Comparison of ENCODE assay signal across 11 mouse cellular contexts in genomic region chr15:101320618-101321041, GRCm38 (mm10). TPM values are rescaled to one million over a fixed set of nuclear protein-coding genes. Genes with fewer than 3 reads are reported as not detected.
A peak's percentile ranks its signal among the peaks of the same experiment; 100 is the strongest.
DNase-seq lines count a peak whose midpoint lies in the region; ATAC-seq lines count a peak whose summit lies in the region.
"Had no signal": no experiment of that assay in that cellular context is flagged by ENCODE, and none has a peak within 500 bp of the region (broad histone marks: within the 10 kb centered on the region; RNA-seq: fewer than 3 reads in every experiment).

No protein-coding gene starts in this region.

- H3K27ac ChIP-seq in forebrain, embryonic 14.5 days (ENCODE audit: low read depth, low read length) = no peak overlapping the region
- no peak overlapping the region for H3K27ac ChIP-seq in midbrain, embryonic 13.5 days
- no peak overlapping the region for H3K27ac ChIP-seq in forebrain, embryonic 15.5 days (replicated peaks)

- no peak overlapping the region for H3K4me2 ChIP-seq in forebrain, embryonic 14.5 days (ENCODE audit: low read length)
- H3K4me2 ChIP-seq in midbrain, embryonic 13.5 days (replicated peaks) = no peak overlapping the region
- no peak overlapping the region for H3K4me2 ChIP-seq in forebrain, embryonic 15.5 days (replicated peaks)

- no peaks in the 10 kb centered on the region for H3K27me3 ChIP-seq in forebrain, embryonic 14.5 days (replicated peaks; ENCODE audit: control insufficient read depth, insufficient read depth, low read length)
- no peaks in the 10 kb centered on the region for H3K27me3 ChIP-seq in midbrain, embryonic 13.5 days
- H3K27me3 ChIP-seq in forebrain, embryonic 15.5 days = no peaks in the 10 kb centered on the region

- peak; percentile 53 for ATAC-seq in common myeloid progenitor, adult 5-6 weeks (replicated peaks; ENCODE audit: low read depth, poor library complexity, severe bottlenecking)
- ATAC-seq in forebrain, embryonic 14.5 days = no peak
- ATAC-seq in midbrain, embryonic 13.5 days = no peak
- ATAC-seq in forebrain, embryonic 15.5 days (replicated peaks) = no peak

- H3K4me3 ChIP-seq in forebrain, embryonic 14.5 days (ENCODE audit: low read depth, low read length) = no peak overlapping the region
- H3K4me3 ChIP-seq in midbrain, embryonic 13.5 days (replicated peaks) = no peak overlapping the region
- no peak overlapping the region for H3K4me3 ChIP-seq in forebrain, embryonic 15.5 days

- no peaks in the 10 kb centered on the region for H3K36me3 ChIP-seq in forebrain, embryonic 14.5 days (ENCODE audit: control insufficient read depth, insufficient read depth, low read length)
- H3K36me3 ChIP-seq in midbrain, embryonic 13.5 days = no peaks in the 10 kb centered on the region
- H3K36me3 ChIP-seq in forebrain, embryonic 15.5 days = no peaks in the 10 kb centered on the region

- peak; percentile 72 to 74 for DNase-seq in lung, adult 18-20 months
- no peak for DNase-seq in lung, postnatal 10 days
- peak; percentile 54 to 61 for DNase-seq in kidney, adult 8-10 months
- peak; percentile 77 for DNase-seq in lung, postnatal 36 days
- no peak for DNase-seq in forebrain, embryonic 14.5 days (ENCODE audit: low spot score)
- DNase-seq: embryo, embryonic 11 days had no signal

- 75% methylated on average over 6 of the region's 6 CpGs for WGBS in forebrain, embryonic 14.5 days
- 69% methylated on average over 6 of the region's 6 CpGs for WGBS in midbrain, embryonic 13.5 days
- WGBS in forebrain, embryonic 15.5 days = 72% methylated on average over 6 of the region's 6 CpGs

- H3K4me1 ChIP-seq in forebrain, embryonic 14.5 days (ENCODE audit: control insufficient read depth, insufficient read depth, low read length) = peaks cover 6% of the 10 kb centered on the region; the same call in 1 of the 2 replicates
- peaks cover 7% of the 10 kb centered on the region for H3K4me1 ChIP-seq in midbrain, embryonic 13.5 days (replicated peaks)
- peaks cover 10% of the 10 kb centered on the region for H3K4me1 ChIP-seq in forebrain, embryonic 15.5 days

- no peak overlapping the region for H3K9ac ChIP-seq in forebrain, embryonic 14.5 days (ENCODE audit: low read length)
- no peak overlapping the region for H3K9ac ChIP-seq in midbrain, embryonic 13.5 days (replicated peaks)
- no peak overlapping the region for H3K9ac ChIP-seq in forebrain, embryonic 15.5 days (replicated peaks)

- H3K9me3 ChIP-seq in forebrain, embryonic 14.5 days (replicated peaks; ENCODE audit: control insufficient read depth, low read length) = no peaks in the 10 kb centered on the region
- no peaks in the 10 kb centered on the region for H3K9me3 ChIP-seq in midbrain, embryonic 13.5 days
- no peaks in the 10 kb centered on the region for H3K9me3 ChIP-seq in forebrain, embryonic 15.5 days

RNA-seq across cellular contexts. Expression of gene 6030408B16Rik, which starts 27.6 kb away (rescaled TPM):
- total RNA-seq in common myeloid progenitor, adult 5-6 weeks (2017) = 0.78 TPM in 1 of 2 replicates, not detected in the other
- 0.25 TPM in 2 replicates for polyA plus RNA-seq in forebrain, embryonic 14.5 days (2014; fragmentation: Nextera tagmentation; extraction: Ambion mirVana)
- 0.26 and 0.46 TPM in 2 replicates for polyA plus RNA-seq in midbrain, embryonic 13.5 days (2015; fragmentation: Nextera tagmentation; extraction: Ambion mirVana)
- polyA plus RNA-seq in forebrain, embryonic 15.5 days (2015; fragmentation: Nextera tagmentation; extraction: Ambion mirVana) = 0.37 and 0.48 TPM in 2 replicates

RNA-seq across cellular contexts. Expression of gene Atg101, which starts 36.6 kb away (rescaled TPM):
- 30.7 and 34.8 TPM in 2 replicates for total RNA-seq in common myeloid progenitor, adult 5-6 weeks (2017)
- 82.3 and 83.1 TPM in 2 replicates for polyA plus RNA-seq in forebrain, embryonic 14.5 days (2014; fragmentation: Nextera tagmentation; extraction: Ambion mirVana)
- polyA plus RNA-seq in midbrain, embryonic 13.5 days (2015; fragmentation: Nextera tagmentation; extraction: Ambion mirVana) = 79.1 and 82.8 TPM in 2 replicates
- 86.4 and 86.8 TPM in 2 replicates for polyA plus RNA-seq in forebrain, embryonic 15.5 days (2015; fragmentation: Nextera tagmentation; extraction: Ambion mirVana)

RNA-seq across cellular contexts. Expression of gene Krt80, which starts 49.3 kb away (rescaled TPM):
- 1.5 and 1.7 TPM in 2 replicates for total RNA-seq in common myeloid progenitor, adult 5-6 weeks (2017)
- not detected in 2 replicates for polyA plus RNA-seq in forebrain, embryonic 14.5 days (2014; fragmentation: Nextera tagmentation; extraction: Ambion mirVana)
- polyA plus RNA-seq in midbrain, embryonic 13.5 days (2015; fragmentation: Nextera tagmentation; extraction: Ambion mirVana) = 0.05 and 0.09 TPM in 2 replicates
- 0.08 TPM in 1 of 2 replicates, not detected in the other for polyA plus RNA-seq in forebrain, embryonic 15.5 days (2015; fragmentation: Nextera tagmentation; extraction: Ambion mirVana)
- polyA plus RNA-seq: limb, embryonic 11.5 days; neural tube, embryonic 11.5 days had no signal

Comparison
In these comparisons a context has a peak if more than half of its experiments do, and no peak if none do; other contexts are left out.
1. DNase-seq: peak in lung, adult 18-20 months (2 of 2), kidney, adult 8-10 months (2 of 2) and lung, postnatal 36 days (single experiment); none in lung, postnatal 10 days (single experiment) and forebrain, embryonic 14.5 days (single experiment).